Mouse (Mus musculus): Measurements from ENCODE around the gene Mab21l1.

The Mab21l1 gene

DNA sequence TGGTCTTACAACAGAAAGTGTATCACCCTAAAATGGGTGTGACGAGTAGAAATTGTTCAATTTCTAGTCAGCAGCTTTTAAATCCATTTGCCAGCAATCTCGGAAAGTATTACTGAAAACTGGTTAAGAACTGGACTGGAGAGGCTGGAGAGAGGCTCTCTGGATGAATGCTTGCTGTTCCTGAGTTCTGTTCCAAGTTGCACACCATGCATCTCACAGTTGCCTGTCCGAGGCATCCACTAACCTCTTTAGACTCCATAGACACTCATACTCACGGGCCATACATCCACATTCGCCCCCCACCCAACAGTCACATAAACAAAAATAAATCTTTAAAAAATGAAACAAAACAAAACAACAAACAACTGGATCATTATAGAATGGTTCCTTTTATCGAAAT is 6.6 kb upstream of the Mab21l1 start:
- in situ Hi-C loops (cut with MboI; ENCODE audit: low pct_unique_long_range_greater_than_20kb in 1 of 2, low sequenced_read_pairs in 2 of 2, unreplicated experiment in 1 of 2) = no loop called here

DNA sequence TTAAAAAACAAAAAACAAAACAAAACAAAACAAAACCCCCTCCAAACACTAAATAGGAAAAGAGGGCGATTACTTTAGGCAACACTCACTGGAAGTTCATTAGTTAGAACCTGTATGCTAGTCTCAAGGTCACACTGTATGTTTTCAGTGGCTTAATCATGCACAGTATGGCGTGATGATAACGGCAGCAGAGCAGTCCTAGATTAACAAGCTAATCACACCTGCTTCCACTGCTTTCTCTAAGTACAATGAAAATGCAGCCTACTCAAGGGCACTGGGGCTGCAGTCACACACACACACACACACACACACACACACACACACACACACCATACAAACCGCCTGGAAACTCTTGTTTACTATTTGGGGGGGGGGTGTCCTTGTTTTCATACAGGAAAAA is 4.8 kb upstream of the Mab21l1 start:
- in situ Hi-C loops (cut with MboI; ENCODE audit: low pct_unique_long_range_greater_than_20kb in 1 of 2, low sequenced_read_pairs in 2 of 2, unreplicated experiment in 1 of 2) = no loop called here

DNA sequence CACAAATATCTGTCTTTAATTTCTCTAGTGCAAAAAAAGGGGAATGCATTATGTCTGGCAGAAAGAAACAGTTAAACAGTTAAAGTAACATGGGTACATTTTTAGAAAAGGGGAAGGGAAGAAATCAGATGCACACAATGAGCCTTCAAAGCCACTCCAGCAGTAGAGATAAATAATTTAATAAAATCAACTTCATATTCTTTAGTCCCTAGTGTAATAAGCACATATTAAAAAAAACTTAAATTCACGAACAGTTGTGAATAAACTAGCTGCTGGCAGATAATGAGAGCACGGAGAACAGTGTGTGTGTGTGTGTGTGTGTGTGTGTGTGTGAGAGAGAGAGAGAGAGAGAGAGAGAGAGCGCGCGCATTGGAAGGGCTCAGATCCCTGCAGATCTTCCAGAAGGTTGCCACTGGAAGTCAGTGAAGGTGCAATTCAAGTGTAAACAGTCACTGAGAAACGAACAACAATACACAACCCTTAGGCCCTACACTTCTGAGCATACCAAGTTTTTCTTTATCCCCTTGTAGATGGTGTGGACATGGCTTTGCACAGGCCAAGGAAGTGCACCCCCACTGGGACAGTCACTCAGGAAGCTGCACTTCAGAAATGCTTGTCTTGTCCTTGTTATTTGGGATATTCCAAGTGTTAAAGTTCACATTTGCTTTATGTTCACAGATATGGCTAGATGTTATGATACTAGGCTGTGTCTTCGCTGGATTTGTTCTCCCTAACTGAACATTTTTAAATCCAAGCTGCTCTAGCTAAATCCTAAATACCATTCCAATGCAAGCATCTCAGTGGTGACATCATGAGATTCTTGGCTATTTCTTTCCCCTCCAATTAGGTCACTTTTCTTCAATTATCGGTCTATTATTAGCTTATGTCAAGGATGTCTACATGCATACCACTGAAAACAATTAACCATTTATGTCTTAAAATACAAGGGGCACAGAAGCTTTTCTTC is 3.3 kb upstream of the Mab21l1 start:
- in situ Hi-C loops (cut with MboI; ENCODE audit: low pct_unique_long_range_greater_than_20kb in 1 of 2, low sequenced_read_pairs in 2 of 2, unreplicated experiment in 1 of 2) = no loop called here

DNA sequence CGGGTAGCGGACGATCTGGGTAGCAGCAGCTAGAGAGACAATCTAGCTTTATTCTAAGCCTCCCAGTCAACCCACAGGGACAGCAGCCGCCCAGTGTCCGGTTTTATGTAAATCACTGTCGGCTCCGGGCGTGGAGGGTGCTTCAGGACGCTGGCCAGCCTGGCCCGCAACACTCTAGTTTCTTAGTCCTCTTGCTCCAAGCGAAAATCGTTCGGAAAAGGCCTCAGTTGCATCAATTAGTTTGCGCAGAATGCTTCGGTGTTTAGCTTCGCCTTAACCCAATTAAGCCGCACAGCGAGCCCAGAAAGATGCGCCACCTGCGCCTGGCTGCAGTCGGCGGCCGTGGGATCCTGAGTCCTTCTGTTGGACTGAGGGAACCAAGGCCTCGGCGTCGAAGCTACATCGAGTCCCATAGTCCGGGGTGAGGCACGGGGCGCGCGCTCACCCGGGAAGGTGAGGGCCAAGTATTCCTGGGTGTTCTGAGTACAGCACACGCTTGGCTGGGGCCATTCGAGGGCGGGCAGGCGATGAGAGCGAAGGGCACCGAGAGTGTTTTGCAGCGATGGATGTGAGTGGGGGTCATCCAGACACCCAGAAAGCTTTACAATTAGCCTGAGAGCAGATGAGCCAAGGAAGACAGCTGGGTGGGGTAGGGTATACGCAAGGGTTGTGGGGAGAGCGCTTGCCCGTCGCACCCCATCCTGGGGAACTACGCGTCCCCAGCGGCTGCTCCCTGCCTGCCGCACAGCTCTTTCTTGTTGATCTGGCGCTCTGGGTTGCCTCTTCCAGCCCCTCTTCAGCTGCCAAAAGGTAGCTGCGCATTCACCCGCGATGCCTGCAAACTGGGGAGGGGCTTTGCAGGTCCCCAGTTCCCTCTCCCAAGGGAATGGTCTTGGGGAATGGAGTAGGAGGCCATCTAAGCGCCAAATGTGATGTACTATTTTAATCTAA is 1.9 kb upstream of the Mab21l1 start:
- in situ Hi-C loops (cut with MboI; ENCODE audit: low pct_unique_long_range_greater_than_20kb in 1 of 2, low sequenced_read_pairs in 2 of 2, unreplicated experiment in 1 of 2) = no loop called here

GRCm38 (mm10) chr3:55781429-55782055 is 768 bp upstream of the Mab21l1 start:
- in situ Hi-C loops (cut with MboI; ENCODE audit: low pct_unique_long_range_greater_than_20kb in 1 of 2, low sequenced_read_pairs in 2 of 2, unreplicated experiment in 1 of 2) = no loop called here

DNA sequence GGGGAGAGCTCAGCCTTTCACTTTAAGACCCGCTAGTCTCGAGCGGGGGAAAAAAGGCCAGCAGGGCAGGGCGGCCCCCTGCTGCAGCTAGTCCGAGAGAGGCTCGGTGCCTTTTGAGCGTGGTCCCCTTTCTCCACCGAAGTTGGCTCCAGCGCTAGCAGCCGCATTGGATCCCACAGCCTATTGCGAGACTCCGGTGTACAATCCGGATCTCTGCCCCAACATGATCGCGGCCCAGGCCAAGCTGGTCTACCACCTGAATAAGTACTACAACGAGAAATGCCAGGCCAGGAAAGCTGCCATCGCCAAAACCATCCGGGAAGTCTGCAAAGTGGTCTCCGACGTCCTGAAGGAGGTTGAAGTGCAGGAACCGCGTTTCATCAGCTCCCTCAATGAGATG is 461 bp downstream of the Mab21l1 start:
- in situ Hi-C loops (cut with MboI; ENCODE audit: low pct_unique_long_range_greater_than_20kb in 1 of 2, low sequenced_read_pairs in 2 of 2, unreplicated experiment in 1 of 2) = no loop called here

DNA sequence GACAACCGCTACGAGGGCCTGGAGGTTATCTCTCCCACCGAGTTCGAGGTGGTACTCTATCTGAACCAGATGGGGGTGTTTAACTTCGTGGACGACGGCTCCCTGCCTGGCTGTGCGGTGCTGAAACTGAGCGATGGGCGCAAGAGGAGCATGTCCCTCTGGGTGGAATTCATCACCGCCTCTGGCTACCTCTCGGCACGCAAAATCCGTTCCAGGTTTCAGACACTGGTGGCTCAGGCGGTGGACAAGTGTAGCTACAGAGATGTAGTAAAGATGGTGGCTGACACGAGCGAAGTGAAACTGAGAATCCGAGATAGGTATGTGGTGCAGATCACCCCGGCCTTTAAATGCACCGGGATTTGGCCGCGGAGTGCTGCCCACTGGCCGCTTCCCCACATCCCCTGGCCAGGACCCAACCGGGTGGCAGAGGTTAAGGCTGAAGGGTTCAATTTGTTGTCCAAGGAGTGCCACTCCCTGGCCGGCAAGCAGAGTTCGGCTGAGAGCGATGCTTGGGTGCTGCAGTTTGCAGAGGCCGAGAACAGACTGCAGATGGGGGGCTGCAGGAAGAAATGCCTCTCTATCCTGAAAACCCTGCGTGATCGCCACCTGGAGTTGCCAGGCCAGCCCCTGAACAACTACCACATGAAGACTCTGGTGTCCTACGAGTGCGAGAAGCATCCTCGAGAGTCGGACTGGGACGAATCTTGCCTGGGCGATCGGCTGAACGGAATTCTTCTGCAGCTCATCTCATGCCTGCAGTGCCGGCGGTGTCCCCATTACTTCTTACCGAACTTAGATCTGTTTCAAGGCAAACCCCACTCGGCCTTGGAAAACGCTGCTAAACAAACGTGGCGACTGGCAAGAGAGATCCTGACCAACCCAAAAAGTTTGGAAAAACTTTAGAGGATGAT is 1.1 kb downstream of the Mab21l1 start:
- in situ Hi-C loops (cut with MboI; ENCODE audit: low pct_unique_long_range_greater_than_20kb in 1 of 2, low sequenced_read_pairs in 2 of 2, unreplicated experiment in 1 of 2) = no loop called here

DNA sequence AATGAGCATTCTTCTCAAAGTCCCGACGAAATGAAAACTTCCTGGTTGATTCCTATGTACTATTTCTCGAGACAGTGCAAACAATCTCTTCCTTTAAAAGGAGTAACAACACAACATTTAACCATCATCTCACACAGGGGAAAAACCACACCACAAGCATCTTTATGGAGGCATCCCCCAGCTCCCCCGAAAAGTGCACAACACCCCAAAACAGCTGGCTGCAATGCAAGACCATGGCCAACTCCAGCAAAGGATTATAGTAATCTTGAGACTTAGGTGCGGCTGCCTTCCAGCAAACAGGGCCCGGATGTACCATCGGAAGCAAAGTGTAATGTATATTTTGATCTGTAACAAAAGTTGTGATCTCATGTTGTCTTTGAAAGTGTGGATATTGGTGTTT is 1.8 kb downstream of the Mab21l1 start:
- in situ Hi-C loops (cut with MboI; ENCODE audit: low pct_unique_long_range_greater_than_20kb in 1 of 2, low sequenced_read_pairs in 2 of 2, unreplicated experiment in 1 of 2) = no loop called here

DNA sequence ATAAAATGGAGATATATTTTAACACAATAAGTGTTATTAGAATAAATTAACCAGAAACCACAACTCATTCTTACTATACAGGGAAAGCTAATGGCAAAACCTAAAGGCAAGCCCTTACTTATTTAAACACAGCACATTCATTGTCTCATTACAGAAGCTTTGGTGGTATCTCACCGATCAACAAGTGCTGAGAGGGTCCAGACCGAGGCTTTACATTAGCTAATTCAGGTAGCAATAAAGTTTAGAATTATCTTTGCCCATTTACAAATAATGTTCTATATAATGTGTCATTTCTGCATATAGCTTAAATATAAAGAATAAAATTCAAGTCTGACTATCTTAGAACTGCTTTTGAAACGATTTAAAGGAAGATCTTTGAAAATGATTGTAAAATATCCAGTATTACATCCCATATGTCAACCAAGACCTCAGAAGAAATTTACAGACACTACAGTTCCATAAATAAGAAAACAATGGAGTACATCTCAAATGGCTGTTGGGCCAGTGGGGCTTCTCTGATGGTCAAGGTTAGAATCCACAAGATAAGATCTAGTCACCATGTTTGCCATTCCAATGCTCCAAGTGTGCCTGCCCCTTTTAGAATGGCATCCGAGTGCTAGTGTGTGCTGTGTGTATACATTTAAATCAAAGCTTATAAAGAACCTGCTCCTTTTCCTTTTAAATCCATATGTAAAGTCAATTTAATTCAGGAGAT is 3.1 kb downstream of the Mab21l1 start:
- in situ Hi-C loops (cut with MboI; ENCODE audit: low pct_unique_long_range_greater_than_20kb in 1 of 2, low sequenced_read_pairs in 2 of 2, unreplicated experiment in 1 of 2) = no loop called here

DNA sequence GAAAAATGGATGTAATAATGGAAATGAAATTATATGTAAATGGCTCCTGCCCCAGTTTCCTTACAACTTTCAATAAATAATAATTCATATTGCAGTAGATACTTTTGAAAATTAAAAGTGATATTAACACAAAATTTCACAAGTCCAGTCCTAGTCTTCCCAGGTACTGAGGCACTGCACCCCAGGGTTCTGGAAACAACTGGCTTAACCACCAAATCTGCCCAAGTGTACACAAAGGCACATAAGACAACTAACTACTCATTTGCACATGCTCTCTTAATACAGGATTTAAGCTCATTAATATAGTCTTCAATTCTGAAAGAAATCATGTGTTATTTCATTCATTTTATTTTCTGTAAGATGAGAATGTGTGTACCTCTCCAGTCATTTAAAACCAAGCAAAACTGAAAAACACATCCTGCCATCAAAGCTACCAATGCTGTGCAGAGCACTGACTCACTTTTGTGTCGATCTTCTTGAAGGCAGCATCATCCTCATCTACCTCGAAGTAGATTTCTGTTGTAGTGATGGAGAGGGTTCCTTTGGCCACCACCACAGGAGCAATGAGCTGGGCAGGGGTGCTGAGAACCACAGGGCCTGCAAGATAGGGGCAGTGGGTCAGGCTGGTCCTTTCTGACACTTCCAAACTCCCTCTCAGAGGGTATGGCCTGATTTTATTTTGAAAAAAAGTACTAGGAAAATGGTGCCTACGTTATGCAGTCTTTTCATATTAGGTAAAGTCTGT is 3.8 kb downstream of the Mab21l1 start:
- in situ Hi-C loops (cut with MboI; ENCODE audit: low pct_unique_long_range_greater_than_20kb in 1 of 2, low sequenced_read_pairs in 2 of 2, unreplicated experiment in 1 of 2) = no loop called here

- in situ Hi-C loops (cut with MboI; ENCODE audit: low pct_unique_long_range_greater_than_20kb in 1 of 2, low sequenced_read_pairs in 2 of 2, unreplicated experiment in 1 of 2) = no loop called here
Observed at GRCm38 (mm10) chr3:55786835-55787486, 4.7 kb downstream of the Mab21l1 start.

DNA sequence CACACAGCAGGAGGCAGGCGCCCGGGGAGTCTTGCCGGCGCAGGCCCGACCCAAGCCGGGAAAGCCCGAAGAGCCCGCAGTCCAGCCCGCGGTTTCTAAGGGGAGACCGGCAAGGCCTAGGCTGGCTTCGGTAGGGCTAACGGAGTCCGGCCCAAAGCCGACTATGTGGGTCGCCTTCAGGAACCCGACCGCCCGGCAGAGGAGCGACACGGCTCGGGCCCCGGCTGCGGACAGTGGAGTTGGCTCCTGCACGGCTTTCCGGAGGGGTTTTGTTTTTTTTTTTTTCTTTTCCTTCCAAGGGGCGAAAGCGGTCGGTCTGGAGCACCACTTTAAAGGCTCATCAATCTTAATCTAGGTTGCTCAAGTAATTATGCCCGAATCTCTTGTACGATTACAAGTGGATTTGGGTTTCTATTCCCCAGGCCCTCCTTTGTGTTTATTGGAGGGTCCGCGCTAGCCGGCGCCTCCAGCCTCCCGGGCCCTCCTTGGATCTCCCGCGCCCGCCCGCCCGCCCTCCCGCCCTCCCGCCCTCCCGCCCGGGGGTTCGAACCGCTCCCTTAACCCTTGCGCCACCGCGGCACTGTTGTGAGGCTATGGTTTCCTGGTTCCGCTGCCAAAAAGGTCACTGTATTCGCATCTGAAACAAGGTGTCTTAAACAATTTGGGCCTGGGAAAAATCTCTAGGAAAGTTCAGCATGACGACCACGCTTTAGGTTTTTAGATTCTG is 5.3 kb downstream of the Mab21l1 start:
- in situ Hi-C loops (cut with MboI; ENCODE audit: low pct_unique_long_range_greater_than_20kb in 1 of 2, low sequenced_read_pairs in 2 of 2, unreplicated experiment in 1 of 2) = no loop called here

DNA sequence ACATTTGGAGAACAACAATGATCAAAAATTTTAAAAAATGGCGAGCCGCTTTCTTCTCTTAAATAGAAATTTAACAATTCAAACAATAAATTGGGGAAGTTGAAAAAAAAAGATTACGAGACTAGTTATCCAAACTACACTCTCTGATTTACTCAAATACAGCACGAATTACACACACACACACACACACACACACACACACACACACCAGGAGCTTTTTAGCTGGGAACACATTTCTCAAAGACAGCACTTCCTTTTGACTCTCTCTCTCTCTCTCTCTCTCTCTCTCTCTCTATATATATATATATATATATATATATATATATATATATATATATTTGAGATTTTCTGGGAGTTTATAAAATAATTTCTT is 5.9 kb downstream of the Mab21l1 start:
- in situ Hi-C loops (cut with MboI; ENCODE audit: low pct_unique_long_range_greater_than_20kb in 1 of 2, low sequenced_read_pairs in 2 of 2, unreplicated experiment in 1 of 2) = no loop called here

DNA sequence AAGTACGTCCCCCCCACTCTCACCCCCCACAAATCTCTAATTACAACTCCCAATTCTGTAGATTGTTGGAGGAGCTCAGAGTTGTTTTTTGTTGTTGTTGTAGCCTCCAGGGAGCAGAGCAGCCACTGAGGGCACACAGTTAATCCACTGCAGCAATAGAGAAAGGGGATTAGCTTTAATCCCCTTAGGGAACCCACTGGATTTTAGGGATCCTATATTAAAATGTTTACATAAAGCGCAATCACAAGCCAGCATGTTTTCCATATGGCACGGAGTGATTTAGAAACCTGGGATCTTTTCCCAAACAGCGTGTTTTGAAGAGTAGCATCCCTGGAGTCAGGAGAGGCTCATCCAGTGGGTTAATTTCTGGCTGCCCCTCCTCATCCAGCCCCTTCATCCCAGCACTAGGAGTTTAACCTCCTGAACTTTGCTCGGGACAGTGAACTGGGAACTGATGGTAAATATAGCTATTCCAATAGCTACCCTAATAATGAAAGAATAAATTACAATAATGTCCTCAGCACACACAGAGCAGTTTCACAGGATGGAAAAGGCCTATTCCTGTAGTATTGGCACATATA is 6.4 kb downstream of the Mab21l1 start:
- in situ Hi-C loops (cut with MboI; ENCODE audit: low pct_unique_long_range_greater_than_20kb in 1 of 2, low sequenced_read_pairs in 2 of 2, unreplicated experiment in 1 of 2) = no loop called here

DNA sequence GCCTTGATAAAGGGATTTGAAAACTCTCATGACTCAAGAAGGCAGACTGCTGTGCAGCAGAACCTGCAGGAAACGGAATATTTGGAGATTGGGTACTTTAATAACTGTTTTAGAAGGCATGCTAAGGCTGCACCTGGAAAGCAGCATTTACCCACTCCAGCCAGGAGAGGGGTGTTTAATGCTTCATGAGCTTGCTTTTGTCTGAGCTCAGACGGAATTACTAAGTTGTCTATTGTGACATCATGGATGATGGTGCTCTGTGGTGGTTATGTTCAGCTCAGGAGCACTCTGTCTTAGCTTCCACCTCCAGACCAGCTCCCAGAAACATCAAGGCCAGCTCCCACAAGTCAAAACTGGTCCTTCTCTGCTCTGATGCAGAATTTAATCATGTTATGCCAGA is 7.5 kb downstream of the Mab21l1 start:
- in situ Hi-C loops (cut with MboI; ENCODE audit: low pct_unique_long_range_greater_than_20kb in 1 of 2, low sequenced_read_pairs in 2 of 2, unreplicated experiment in 1 of 2) = no loop called here
